Mouse (Mus musculus) cerebellum, adult 2 months (tissue): ENCODE measurements around the gene Pbx2.

Experiments used
- CTCF ChIP-seq: fragments of 200-500 bp; IDR thresholded peaks from 2 replicates; pipeline ENCODE4 v1.5.1; 2011; ENCODE audit warnings: low read depth, mild to moderate bottlenecking, control low read depth, low read length, moderate library complexity, borderline replicate concordance; ENCODE audit not compliant: insufficient read depth
- POLR2A ChIP-seq: fragments of 200-500 bp; IDR thresholded peaks from 2 replicates; pipeline ENCODE4 v1.6.1; 2011; ENCODE audit warnings: low read length, control low read depth, borderline replicate concordance; ENCODE audit not compliant: insufficient read depth

GRCm38 (mm10) chr17:34643944-34644343, 52.9 kb downstream of the Pbx2 start:
- no peak for TF ChIP-seq CTCF
- peak; percentile 35; the same call in 1 of the 2 replicates for TF ChIP-seq POLR2A
